Mouse (Mus musculus): ENCODE results near the gene Unc45b. TPM values are rescaled to one million over a fixed set of nuclear protein-coding genes. Genes with fewer than 3 reads are reported as not detected.

The Unc45b gene
- total RNA-seq, 4 experiments from 2014 or later = 184 to 219 (median 203) TPM

DNA sequence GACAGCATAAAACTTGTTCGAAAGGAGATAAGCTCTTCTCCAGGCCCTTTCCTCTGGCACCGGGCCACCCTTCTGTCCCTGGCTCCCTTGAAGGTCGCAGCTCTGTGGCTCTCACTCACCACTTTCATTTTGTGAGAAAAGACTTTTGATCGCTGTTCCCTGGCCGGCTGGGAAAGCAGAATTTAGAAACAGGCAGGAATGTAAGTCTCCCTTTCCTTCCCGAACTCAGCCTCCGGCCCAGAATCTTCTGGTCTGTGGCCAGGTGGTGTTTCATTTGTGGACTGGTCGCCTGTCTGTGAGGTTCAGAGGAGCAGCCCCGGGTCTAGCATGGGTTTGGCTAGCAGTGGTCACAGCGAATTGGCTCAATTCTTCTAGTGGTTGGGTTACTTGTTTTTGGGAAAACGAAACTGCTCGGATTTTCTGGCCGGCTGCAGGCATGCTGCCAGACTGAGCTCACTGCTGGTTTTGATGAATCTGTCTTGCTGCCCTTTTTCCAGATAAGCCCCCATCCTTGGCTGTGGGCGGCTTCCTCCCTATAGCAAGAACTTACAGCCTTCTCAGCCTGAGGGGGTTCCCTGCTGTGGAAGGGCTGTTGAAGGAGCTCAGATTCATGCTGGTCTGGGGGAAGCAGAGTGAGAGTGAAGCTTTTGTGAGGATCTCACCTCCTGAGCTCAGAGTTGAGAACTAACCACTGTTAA, 81.3 kb downstream of the Unc45b start, which contains the start of gene Slfn9:
Gene Slfn9, minus strand, starts transcription at position 362 of the 698 bp plus-strand sequence.
- DNase-seq (ENCODE audit: low spot score in 2 of 2) = peak in 1 of 2 experiments; percentile 32

Small RNA genes within 50 kb of the gene (microRNA-seq; reads per million reads assigned to microRNA genes)
- gene Mir7679 = not detected

Other genes starting within 250 kb of the Unc45b start
- gene Cct6b, start 146.2 kb upstream of the Unc45b start, total RNA-seq (2022) = under 1 TPM in 3 of 4 experiments, not detected in 1; 0.22 to 0.34 (median 0.32) TPM
- gene Zfp830, start 146.2 kb upstream of the Unc45b start, total RNA-seq (2022) = 10 to 100 TPM; 12.0 to 14.7 (median 13.7) TPM
- 10 to 100 TPM; 19.6 to 25.6 (median 21.3) TPM for gene Lig3, start 129.4 kb upstream of the Unc45b start, total RNA-seq (2022)
- 1 to 10 TPM; 7.5 to 9.7 (median 8.8) TPM for gene Rffl, start 39.3 kb upstream of the Unc45b start, total RNA-seq (2022)
- 1 to 10 TPM; 3.1 to 4.1 (median 3.6) TPM for gene Rad51d, start 19.9 kb upstream of the Unc45b start, total RNA-seq (2022)
- gene Fndc8, start 18.4 kb upstream of the Unc45b start, total RNA-seq (2022) = not detected
- 10 to 100 TPM in 3 of 4 experiments, 1 to 10 TPM in 1; 9.0 to 12.9 (median 10.9) TPM for gene Nle1, start 2.1 kb upstream of the Unc45b start, total RNA-seq (2022)
- gene Slfn5, start 40.8 kb downstream of the Unc45b start, total RNA-seq (2022) = 10 to 100 TPM; 10.1 to 16.3 (median 12.4) TPM
- gene Slfn9, start 81.3 kb downstream of the Unc45b start, total RNA-seq (2022) = under 1 TPM; 0.05 to 0.18 (median 0.09) TPM
- gene Slfn8, start 110.3 kb downstream of the Unc45b start, total RNA-seq (2022) = under 1 TPM; 0.17 to 0.36 (median 0.33) TPM
- gene Slfn2, start 154.6 kb downstream of the Unc45b start, total RNA-seq (2022) = under 1 TPM; 0.48 to 0.62 (median 0.56) TPM
- not detected for gene Slfn1, start 206.3 kb downstream of the Unc45b start, total RNA-seq (2022)